Mouse (Mus musculus): ENCODE measurements at regions not wholly inside any gene's neighbourhood (a gene's known extent, or its start where the extent isn't known, plus 50 kb on each side); places are given as distances from the start of the nearest gene placed in this dataset.

DNA sequence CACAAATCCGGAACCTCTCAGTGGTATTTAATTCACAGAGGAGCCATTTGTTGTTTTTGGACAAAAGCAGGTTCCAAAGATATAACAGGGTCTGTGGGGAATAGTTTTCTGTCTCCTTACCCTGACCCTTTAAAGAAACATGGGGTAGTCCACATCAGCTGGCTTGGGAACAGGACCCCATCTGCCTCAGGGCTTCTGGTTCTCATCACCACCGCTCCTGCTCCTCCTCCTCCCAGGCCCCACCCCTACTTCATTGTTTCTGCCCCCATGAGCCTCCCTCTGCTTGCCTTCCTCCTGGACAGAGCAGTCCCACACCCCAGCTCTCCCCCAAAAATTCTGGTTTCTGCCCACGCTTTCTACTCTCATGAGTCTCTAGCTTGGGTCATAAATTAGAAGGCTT lies 183.8 kb upstream of the Mgmt start:
- ATAC-seq (replicated peaks; ENCODE audit: extremely low read depth, insufficient read depth, low FRiP score) = no peak
- H3K9ac ChIP-seq (ENCODE audit: low read length) = no peak overlapping the region
- H3K4me2 ChIP-seq (ENCODE audit: low read depth, low read length) = no peak overlapping the region
- no peak overlapping the region for H3K4me3 ChIP-seq (ENCODE audit: low read length)
- no peaks in the 10 kb centered on the region for H3K9me3 ChIP-seq (replicated peaks; ENCODE audit: control insufficient read depth, low read length)
- no peaks in the 10 kb centered on the region for H3K27me3 ChIP-seq (ENCODE audit: control insufficient read depth, insufficient read depth, low read length)
- H3K27ac ChIP-seq (ENCODE audit: low read length) = no peak overlapping the region
- H3K36me3 ChIP-seq (ENCODE audit: control insufficient read depth, insufficient read depth) = no peaks in the 10 kb centered on the region
- 73% methylated on average over 3 of the region's 3 CpGs for WGBS
- peaks cover 11% of the 10 kb centered on the region for H3K4me1 ChIP-seq (ENCODE audit: control insufficient read depth, insufficient read depth, low read length)

GRCm38 (mm10) chr7:136712962-136713640 lies 181.3 kb upstream of the Mgmt start:
- no peak overlapping the region for H3K4me2 ChIP-seq (ENCODE audit: low read depth, low read length)
- ATAC-seq (replicated peaks; ENCODE audit: extremely low read depth, insufficient read depth, low FRiP score) = no peak; the same call in 1 of the 2 replicates

DNA sequence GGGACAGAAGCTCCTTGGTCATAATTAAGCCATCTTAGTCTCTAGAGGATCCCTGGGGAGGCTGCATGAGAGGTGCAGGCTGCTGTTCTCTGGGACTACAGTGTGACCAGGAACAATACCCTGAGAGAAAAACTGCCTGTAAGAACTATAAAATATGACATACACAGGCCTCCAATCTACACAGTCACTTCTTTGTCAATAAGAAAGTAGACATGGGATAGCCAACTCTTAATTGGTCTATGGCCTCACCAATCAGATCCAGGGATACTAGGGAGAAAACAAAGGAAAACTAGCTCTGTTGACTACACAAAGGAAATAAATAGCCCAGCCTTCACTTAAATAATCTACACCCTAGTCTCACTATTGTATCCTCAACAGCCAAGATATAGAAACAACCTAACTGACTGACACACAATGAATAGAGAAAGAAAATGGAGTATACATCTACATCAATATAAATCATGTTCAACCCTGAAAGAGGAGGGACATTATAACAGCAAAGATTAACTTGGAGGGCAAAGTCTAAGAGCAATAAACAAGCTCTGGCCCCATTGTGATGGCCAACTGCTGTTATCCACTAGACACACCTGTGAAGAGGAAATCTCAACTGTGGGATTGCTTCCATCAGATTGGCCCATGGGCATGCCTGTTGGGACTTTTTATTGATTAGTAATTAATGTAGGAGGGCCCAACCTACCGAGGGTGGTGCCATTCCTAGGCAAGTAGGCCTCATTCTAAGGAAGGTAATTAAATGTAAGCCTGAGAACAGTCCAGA lies 166.6 kb upstream of the Mgmt start:
- no peaks in the 10 kb centered on the region for H3K27me3 ChIP-seq (ENCODE audit: control insufficient read depth, insufficient read depth, low read length)
- no peaks in the 10 kb centered on the region for H3K4me1 ChIP-seq (ENCODE audit: control insufficient read depth, insufficient read depth, low read length)
- H3K27ac ChIP-seq (ENCODE audit: low read length) = no peak overlapping the region
- H3K9me3 ChIP-seq (replicated peaks; ENCODE audit: control insufficient read depth, low read length) = no peaks in the 10 kb centered on the region
- no peak overlapping the region for H3K4me3 ChIP-seq (ENCODE audit: low read length)
- no peak overlapping the region for H3K9ac ChIP-seq (ENCODE audit: low read length)
- H3K36me3 ChIP-seq (ENCODE audit: control insufficient read depth, insufficient read depth) = no peaks in the 10 kb centered on the region
- no peak overlapping the region for H3K4me2 ChIP-seq (ENCODE audit: low read depth, low read length)
- 59% methylated on average over 1 of the region's 1 CpGs for WGBS
- ATAC-seq (replicated peaks; ENCODE audit: extremely low read depth, insufficient read depth, low FRiP score) = no peak

More at GRCm38 (mm10) chr7:136712962-136713640, 181.3 kb upstream of the Mgmt start:
- no peaks in the 10 kb centered on the region for H3K9me3 ChIP-seq (replicated peaks; ENCODE audit: control insufficient read depth, low read length)
- no peak overlapping the region for H3K9ac ChIP-seq (ENCODE audit: low read length)
- H3K4me3 ChIP-seq (ENCODE audit: low read length) = no peak overlapping the region
- no peaks in the 10 kb centered on the region for H3K4me1 ChIP-seq (ENCODE audit: control insufficient read depth, insufficient read depth, low read length)
- 64% methylated on average over 16 of the region's 16 CpGs for WGBS
- no peaks in the 10 kb centered on the region for H3K36me3 ChIP-seq (ENCODE audit: control insufficient read depth, insufficient read depth)
- H3K27ac ChIP-seq (ENCODE audit: low read length) = peak overlapping the region; percentile 53
- no peaks in the 10 kb centered on the region for H3K27me3 ChIP-seq (ENCODE audit: control insufficient read depth, insufficient read depth, low read length)

DNA sequence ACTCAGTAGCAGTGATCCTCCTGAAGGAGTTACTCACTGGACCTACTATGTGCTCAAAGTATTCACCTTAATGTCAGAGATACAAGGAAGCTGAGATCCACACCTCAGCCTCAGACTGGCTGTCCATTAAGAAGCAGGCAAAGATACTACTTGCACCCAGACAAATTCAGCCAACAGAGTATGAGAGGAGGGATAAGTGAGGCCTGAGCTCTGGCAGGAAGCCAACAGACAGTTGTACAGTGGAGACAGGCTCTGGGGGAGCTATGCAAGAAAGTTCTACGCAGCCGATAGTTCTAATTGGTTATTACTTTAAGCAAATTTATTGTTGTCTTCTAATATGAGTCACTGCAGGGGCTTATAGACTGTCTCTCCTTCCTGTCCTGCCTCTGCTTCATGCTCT lies 152.2 kb upstream of the Mgmt start:
- 78% methylated on average over 2 of the region's 2 CpGs for WGBS
- Histone ChIP-seq H3K4me1 (ENCODE audit: control insufficient read depth, insufficient read depth, low read length) (no peaks in the 10 kb centered on the region), H3K27me3 (ENCODE audit: control insufficient read depth, insufficient read depth, low read length) (no peaks in the 10 kb centered on the region), H3K9ac (ENCODE audit: low read length) (no peak overlapping the region), H3K4me3 (ENCODE audit: low read length) (no peak overlapping the region), H3K36me3 (ENCODE audit: control insufficient read depth, insufficient read depth) (no peaks in the 10 kb centered on the region), H3K27ac (ENCODE audit: low read length) (no peak overlapping the region), H3K4me2 (ENCODE audit: low read depth, low read length) (no peak overlapping the region), H3K9me3 (replicated peaks; ENCODE audit: control insufficient read depth, low read length) (no peaks in the 10 kb centered on the region)
- no peak for ATAC-seq (replicated peaks; ENCODE audit: extremely low read depth, insufficient read depth, low FRiP score)

DNA sequence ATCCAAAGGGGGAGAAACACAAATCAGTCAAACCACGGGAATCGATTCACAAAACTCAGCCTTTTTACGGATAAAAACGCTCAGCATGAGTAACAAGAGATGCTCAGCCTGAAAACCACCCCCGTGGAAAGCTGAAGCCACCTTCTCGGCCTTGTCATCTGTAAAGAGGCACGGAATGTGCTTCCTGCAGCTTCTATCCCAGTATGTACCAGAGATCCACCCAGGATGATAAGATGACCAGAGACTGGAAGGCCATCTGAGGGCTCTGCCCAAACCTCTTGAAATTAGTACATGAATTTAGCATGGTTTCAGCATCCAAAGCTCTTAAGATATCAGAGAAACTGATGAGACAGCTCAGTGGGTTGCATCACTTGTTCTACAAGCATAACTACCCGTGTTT lies 149.0 kb upstream of the Mgmt start:
- H3K27me3 ChIP-seq (ENCODE audit: control insufficient read depth, insufficient read depth, low read length) = no peaks in the 10 kb centered on the region
- no peak overlapping the region for H3K27ac ChIP-seq (ENCODE audit: low read length)
- no peak for ATAC-seq (replicated peaks; ENCODE audit: extremely low read depth, insufficient read depth, low FRiP score)
- H3K4me2 ChIP-seq (ENCODE audit: low read depth, low read length) = no peak overlapping the region
- WGBS = 79% methylated on average over 8 of the region's 8 CpGs
- no peaks in the 10 kb centered on the region for H3K36me3 ChIP-seq (ENCODE audit: control insufficient read depth, insufficient read depth)
- H3K9ac ChIP-seq (ENCODE audit: low read length) = no peak overlapping the region
- no peaks in the 10 kb centered on the region for H3K4me1 ChIP-seq (ENCODE audit: control insufficient read depth, insufficient read depth, low read length)
- no peaks in the 10 kb centered on the region for H3K9me3 ChIP-seq (replicated peaks; ENCODE audit: control insufficient read depth, low read length)
- no peak overlapping the region for H3K4me3 ChIP-seq (ENCODE audit: low read length)

DNA sequence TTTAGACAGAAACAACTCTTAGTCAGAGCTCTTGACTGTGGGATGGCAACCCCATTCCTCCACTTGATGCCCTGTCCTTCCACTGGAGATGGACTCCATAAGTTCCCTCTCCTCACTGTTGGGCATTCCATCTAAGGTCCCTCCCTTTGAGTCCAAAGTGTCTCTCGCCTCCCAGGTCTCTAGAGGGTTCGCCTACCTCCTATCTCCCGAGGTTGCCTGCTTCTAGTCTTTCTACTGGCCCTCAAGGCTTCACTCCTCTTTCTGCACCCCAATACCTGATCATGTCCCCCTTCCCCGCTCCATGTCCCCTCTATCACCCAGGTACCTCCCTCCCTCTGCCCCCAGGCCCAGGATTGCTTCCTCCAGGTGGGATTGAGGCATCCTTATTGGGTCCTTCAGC lies 142.9 kb upstream of the Mgmt start:
- 78% methylated on average over 4 of the region's 4 CpGs for WGBS
- no peak overlapping the region for H3K9ac ChIP-seq (ENCODE audit: low read length)
- ATAC-seq (replicated peaks; ENCODE audit: extremely low read depth, insufficient read depth, low FRiP score) = no peak

DNA sequence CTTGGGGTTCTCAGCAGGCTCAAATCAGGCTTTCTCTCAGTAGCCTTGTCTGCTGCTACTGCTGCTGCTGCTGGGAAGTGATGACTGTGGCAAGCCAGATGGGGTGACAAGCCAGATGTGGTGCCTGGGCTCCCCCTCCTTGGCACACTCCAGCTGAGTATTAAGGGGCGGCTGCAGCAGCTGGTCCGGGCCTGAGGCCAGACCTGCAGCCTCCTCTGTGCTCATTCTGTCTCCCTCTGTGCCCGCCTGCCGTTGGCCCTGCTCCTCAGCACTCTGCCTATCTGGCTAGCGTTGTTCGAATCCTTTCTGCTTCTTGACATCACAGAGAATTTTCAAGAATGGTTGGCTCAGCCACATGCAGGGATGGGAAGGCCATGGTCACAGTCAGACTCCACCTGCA lies 139.6 kb upstream of the Mgmt start:
- H3K9ac ChIP-seq (ENCODE audit: low read length) = no peak overlapping the region
- no peaks in the 10 kb centered on the region for H3K4me1 ChIP-seq (ENCODE audit: control insufficient read depth, insufficient read depth, low read length)
- H3K4me3 ChIP-seq (ENCODE audit: low read length) = no peak overlapping the region
- no peaks in the 10 kb centered on the region for H3K36me3 ChIP-seq (ENCODE audit: control insufficient read depth, insufficient read depth)
- no peaks in the 10 kb centered on the region for H3K9me3 ChIP-seq (replicated peaks; ENCODE audit: control insufficient read depth, low read length)
- 63% methylated on average over 6 of the region's 6 CpGs for WGBS
- no peak overlapping the region for H3K4me2 ChIP-seq (ENCODE audit: low read depth, low read length)
- H3K27me3 ChIP-seq (ENCODE audit: control insufficient read depth, insufficient read depth, low read length) = no peaks in the 10 kb centered on the region
- no peak for ATAC-seq (replicated peaks; ENCODE audit: extremely low read depth, insufficient read depth, low FRiP score)
- H3K27ac ChIP-seq (ENCODE audit: low read length) = no peak overlapping the region

More for the DNA sequence above, 142.9 kb upstream of the Mgmt start:
- no peak overlapping the region for H3K4me3 ChIP-seq (ENCODE audit: low read length)
- H3K36me3 ChIP-seq (ENCODE audit: control insufficient read depth, insufficient read depth) = no peaks in the 10 kb centered on the region
- H3K27me3 ChIP-seq (ENCODE audit: control insufficient read depth, insufficient read depth, low read length) = no peaks in the 10 kb centered on the region
- no peak overlapping the region for H3K27ac ChIP-seq (ENCODE audit: low read length)
- no peaks in the 10 kb centered on the region for H3K9me3 ChIP-seq (replicated peaks; ENCODE audit: control insufficient read depth, low read length)
- no peaks in the 10 kb centered on the region for H3K4me1 ChIP-seq (ENCODE audit: control insufficient read depth, insufficient read depth, low read length)
- H3K4me2 ChIP-seq (ENCODE audit: low read depth, low read length) = no peak overlapping the region

DNA sequence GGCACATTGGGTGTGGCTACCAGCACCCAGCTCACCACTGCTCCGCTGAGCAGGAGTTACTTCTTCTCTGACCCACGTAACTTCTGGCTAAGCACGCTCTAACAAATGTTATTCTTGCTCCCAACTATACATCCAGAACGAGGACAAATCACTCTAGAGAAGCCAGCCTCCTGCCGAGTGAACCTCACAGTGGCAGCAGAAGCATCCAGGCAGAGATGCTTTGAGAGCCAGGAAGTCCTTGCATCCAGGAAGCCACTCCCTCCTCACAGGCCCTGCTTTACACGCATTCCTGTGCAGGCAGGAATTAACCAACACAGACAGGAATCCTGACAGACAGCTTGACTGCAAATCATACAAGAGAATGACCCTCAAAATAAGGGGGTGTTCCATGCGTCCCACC lies 129.4 kb upstream of the Mgmt start:
- H3K9ac ChIP-seq (ENCODE audit: low read length) = no peak overlapping the region
- H3K36me3 ChIP-seq (ENCODE audit: control insufficient read depth, insufficient read depth) = no peaks in the 10 kb centered on the region
- H3K27ac ChIP-seq (ENCODE audit: low read length) = no peak overlapping the region
- ATAC-seq (replicated peaks; ENCODE audit: extremely low read depth, insufficient read depth, low FRiP score) = no peak
- no peak overlapping the region for H3K4me3 ChIP-seq (ENCODE audit: low read length)
- WGBS = 39% methylated on average over 7 of the region's 7 CpGs
- no peak overlapping the region for H3K4me2 ChIP-seq (ENCODE audit: low read depth, low read length)
- peaks cover 2% of the 10 kb centered on the region; the same call in 1 of the 2 replicates for H3K27me3 ChIP-seq (ENCODE audit: control insufficient read depth, insufficient read depth, low read length)
- no peaks in the 10 kb centered on the region for H3K9me3 ChIP-seq (replicated peaks; ENCODE audit: control insufficient read depth, low read length)
- H3K4me1 ChIP-seq (ENCODE audit: control insufficient read depth, insufficient read depth, low read length) = no peaks in the 10 kb centered on the region

GRCm38 (mm10) chr7:136767231-136767630 lies 127.2 kb upstream of the Mgmt start:
- 61% methylated on average over 9 of the region's 9 CpGs for WGBS
- no peak overlapping the region for H3K27ac ChIP-seq (ENCODE audit: low read length)
- no peaks in the 10 kb centered on the region for H3K4me1 ChIP-seq (ENCODE audit: control insufficient read depth, insufficient read depth, low read length)
- ATAC-seq (replicated peaks; ENCODE audit: extremely low read depth, insufficient read depth, low FRiP score) = no peak
- H3K4me3 ChIP-seq (ENCODE audit: low read length) = no peak overlapping the region
- H3K27me3 ChIP-seq (ENCODE audit: control insufficient read depth, insufficient read depth, low read length) = peaks cover 2% of the 10 kb centered on the region; the same call in 1 of the 2 replicates
- H3K4me2 ChIP-seq (ENCODE audit: low read depth, low read length) = no peak overlapping the region
- H3K36me3 ChIP-seq (ENCODE audit: control insufficient read depth, insufficient read depth) = no peaks in the 10 kb centered on the region
- H3K9ac ChIP-seq (ENCODE audit: low read length) = no peak overlapping the region
- no peaks in the 10 kb centered on the region for H3K9me3 ChIP-seq (replicated peaks; ENCODE audit: control insufficient read depth, low read length)
